Mouse (Mus musculus) monocyte, adult 59 days (primary cell): ENCODE data around the gene Gm3625. TPM values are rescaled to one million over a fixed set of nuclear protein-coding genes. Genes with fewer than 3 reads are reported as not detected.

Source experiments
- total RNA-seq, 2 experiments: library from RNA; stranded (reverse); gene quantifications; one replicate each; pipeline ENCODE4 v1.2.4; 2023

The Gm3625 gene
- not detected for total RNA-seq

GRCm38 (mm10) chr12:4592541-4593165 lies at the start of gene Gm3625, which contains the start of gene Itsn2:
Gene Gm3625 (minus strand): TSS chr12:4592927.
Gene Itsn2 (plus strand): TSS chr12:4592638.

Other genes starting within 250 kb of the Gm3625 start
- gene Ncoa1, start 115.7 kb downstream of the Gm3625 start, total RNA-seq, result 10 to 100 TPM; 60.5 to 62.7 TPM
- gene Itsn2, start 289 bp downstream of the Gm3625 start, total RNA-seq, result 100 to 1,000 TPM; 156 to 168 TPM
- not detected for gene Fam228a, start 145.5 kb upstream of the Gm3625 start, total RNA-seq
- under 1 TPM; 0.47 to 0.82 TPM for gene Pfn4, start 176.1 kb upstream of the Gm3625 start, total RNA-seq
- gene Fam228b, start 176.3 kb upstream of the Gm3625 start, total RNA-seq, result 1 to 10 TPM; 1.6 to 4.6 TPM
- gene Sf3b6, start 224.6 kb upstream of the Gm3625 start, total RNA-seq, result 100 to 1,000 TPM; 119 to 129 TPM
- 10 to 100 TPM; 18.2 to 18.3 TPM for gene Fkbp1b, start 248.7 kb upstream of the Gm3625 start, total RNA-seq